Mouse (Mus musculus) midbrain, embryonic 11.5 days (tissue): ENCODE measurements around the gene Hoxb3. TPM values are rescaled to one million over a fixed set of nuclear protein-coding genes. Genes with fewer than 3 reads are reported as not detected.

Experiments
- ATAC-seq: fragments of 200-750 bp; cut with Nextera tagmentation; 2 replicates; pipeline ENCODE4 v1.8.0; 2017; ENCODE audit warnings: moderate TSS enrichment, moderate library complexity; ENCODE audit not compliant: low FRiP score
- DNase-seq: peaks from one replicate; pipeline ENCODE4 v3.0.0; 2015; ENCODE audit warnings: low spot score; ENCODE audit errors: missing footprints
- H3K27ac ChIP-seq: fragments of 300-500 bp; sonication (generic); 2 replicates; pipeline ENCODE4 v1.5.1; 2014; ENCODE audit warnings: low read depth, low read length
- H3K27me3 ChIP-seq: fragments of 300-500 bp; sonication (generic); 2 replicates; pipeline ENCODE4 v1.6.1; 2014; ENCODE audit warnings: mild to moderate bottlenecking, low read length, moderate library complexity, mixed read lengths; ENCODE audit not compliant: control insufficient read depth, insufficient read depth
- H3K36me3 ChIP-seq: fragments of 300-500 bp; sonication (generic); 2 replicates; pipeline ENCODE4 v1.6.1; 2014; ENCODE audit warnings: mild to moderate bottlenecking, low read length, moderate library complexity, mixed read lengths; ENCODE audit not compliant: control insufficient read depth, insufficient read depth
- H3K4me1 ChIP-seq: fragments of 300-500 bp; sonication (generic); 2 replicates; pipeline ENCODE4 v1.6.1; 2014; ENCODE audit warnings: low read length; ENCODE audit not compliant: control insufficient read depth, insufficient read depth
- H3K4me2 ChIP-seq: fragments of 300-500 bp; sonication (generic); 2 replicates; pipeline ENCODE4 v1.6.1; 2014; ENCODE audit warnings: mild to moderate bottlenecking, moderate library complexity
- H3K4me3 ChIP-seq: fragments of 300-500 bp; sonication (generic); 2 replicates; pipeline ENCODE4 v1.5.1; 2014; ENCODE audit warnings: low read depth, low read length
- H3K9ac ChIP-seq: fragments of 300-500 bp; sonication (generic); 2 replicates; pipeline ENCODE4 v1.6.1; 2014; ENCODE audit warnings: low read length
- H3K9me3 ChIP-seq: fragments of 300-500 bp; sonication (generic); 2 replicates; pipeline ENCODE4 v1.6.1; 2016; ENCODE audit warnings: low read length; ENCODE audit not compliant: control insufficient read depth
- WGBS: fragments of 180-500 bp; shearing (Covaris S2); extraction: QIAGEN DNeasy Blood & Tissue Kit; methylation state at CpG from one replicate; pipeline ENCODE4 v1.1.7; 2014; 5-methylcytosine and 5-hydroxymethylcytosine counted together
- polyA plus RNA-seq: library from polyadenylated mRNA; unstranded; fragments of >200 nt; fragmentation: Nextera tagmentation; extraction: Ambion mirVana; gene quantifications from 2 replicates; pipeline ENCODE4 v1.2.1, GENCODE M21; 2014

Gene Hoxb3
- polyA plus RNA-seq, 1 experiment from 2014 or later = not detected

DNA sequence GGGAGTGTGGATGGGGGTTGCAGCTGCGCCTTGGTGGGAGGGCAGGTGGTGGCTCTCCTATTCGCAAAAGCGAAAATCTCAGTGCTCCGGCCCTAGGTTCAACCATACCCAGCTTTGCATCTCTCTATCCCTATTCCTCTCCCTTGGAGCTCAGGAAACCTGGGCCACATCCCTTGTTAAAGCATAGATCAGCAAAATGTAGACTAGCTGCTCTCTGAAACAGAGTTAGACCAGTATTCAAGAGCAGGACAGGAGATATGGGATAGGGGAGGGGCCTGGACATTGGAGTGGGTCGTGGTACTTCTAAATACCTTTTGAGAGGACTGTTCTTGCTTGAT is 7.8 kb upstream of the Hoxb3 start:
- peaks cover 7% of the 10 kb centered on the region for H3K4me1 ChIP-seq
- H3K4me2 ChIP-seq = no peak overlapping the region
- DNase-seq (peak; percentile 94), ATAC-seq (no peak)
- 2% methylated on average over 5 of the region's 5 CpGs for WGBS
- no peak overlapping the region for H3K4me3 ChIP-seq
- no peaks in the 10 kb centered on the region for H3K36me3 ChIP-seq
- H3K9ac ChIP-seq = no peak overlapping the region
- no peak overlapping the region for H3K27ac ChIP-seq
- H3K27me3 ChIP-seq = peaks cover 100% of the 10 kb centered on the region
- no peaks in the 10 kb centered on the region for H3K9me3 ChIP-seq

DNA sequence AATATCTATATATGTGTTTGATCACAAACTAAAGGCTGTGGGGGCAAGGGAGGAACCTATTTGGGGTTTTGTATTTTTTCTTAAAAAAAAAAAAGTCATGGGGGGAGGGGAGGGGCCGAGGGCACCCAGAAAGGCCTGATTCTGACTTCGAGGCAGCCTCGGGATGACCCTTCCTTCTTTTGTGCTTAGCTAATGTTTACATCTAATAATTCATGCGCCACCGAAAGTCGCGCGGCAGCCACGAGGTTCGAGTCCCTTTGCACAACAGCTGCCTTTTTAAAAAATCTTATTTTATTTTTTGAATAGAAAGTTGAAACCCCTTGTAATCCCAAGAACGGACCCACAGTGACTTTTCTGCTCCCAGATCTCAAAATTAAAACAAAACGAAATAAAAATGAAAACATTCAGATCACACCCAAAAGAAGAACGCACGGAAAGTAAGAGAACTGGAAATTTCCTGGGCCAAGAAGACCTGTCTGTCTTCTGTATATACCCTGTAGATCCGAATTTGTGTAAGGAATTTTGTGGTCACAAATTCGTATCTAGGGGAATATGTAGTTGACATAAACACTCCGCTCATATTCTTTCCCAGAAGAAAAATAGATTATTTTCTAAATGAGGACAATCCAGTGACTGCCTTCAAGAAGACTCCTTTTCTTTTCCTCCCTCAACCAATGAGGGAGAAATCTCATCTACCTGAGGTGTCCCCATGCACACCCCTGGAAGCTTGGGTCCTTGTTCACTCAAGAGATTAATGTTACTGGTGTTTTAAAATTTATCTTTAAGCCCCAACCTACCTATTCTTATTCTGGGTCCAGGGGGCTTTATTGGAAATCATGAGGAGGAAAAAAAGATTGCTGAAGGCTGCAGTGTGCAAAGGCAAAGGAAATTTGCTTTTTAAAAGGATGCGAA is 6.2 kb upstream of the Hoxb3 start:
- Histone ChIP-seq H3K4me3 (no peak overlapping the region), H3K27me3 (peaks cover 100% of the 10 kb centered on the region), H3K36me3 (no peaks in the 10 kb centered on the region), H3K27ac (no peak overlapping the region), H3K9ac (no peak overlapping the region), H3K4me1 (peaks cover 5% of the 10 kb centered on the region), H3K9me3 (no peaks in the 10 kb centered on the region), H3K4me2 (no peak overlapping the region)
- 7% methylated on average over 18 of the region's 18 CpGs for WGBS
- ATAC-seq (no peak), DNase-seq (peak; percentile 94)

DNA sequence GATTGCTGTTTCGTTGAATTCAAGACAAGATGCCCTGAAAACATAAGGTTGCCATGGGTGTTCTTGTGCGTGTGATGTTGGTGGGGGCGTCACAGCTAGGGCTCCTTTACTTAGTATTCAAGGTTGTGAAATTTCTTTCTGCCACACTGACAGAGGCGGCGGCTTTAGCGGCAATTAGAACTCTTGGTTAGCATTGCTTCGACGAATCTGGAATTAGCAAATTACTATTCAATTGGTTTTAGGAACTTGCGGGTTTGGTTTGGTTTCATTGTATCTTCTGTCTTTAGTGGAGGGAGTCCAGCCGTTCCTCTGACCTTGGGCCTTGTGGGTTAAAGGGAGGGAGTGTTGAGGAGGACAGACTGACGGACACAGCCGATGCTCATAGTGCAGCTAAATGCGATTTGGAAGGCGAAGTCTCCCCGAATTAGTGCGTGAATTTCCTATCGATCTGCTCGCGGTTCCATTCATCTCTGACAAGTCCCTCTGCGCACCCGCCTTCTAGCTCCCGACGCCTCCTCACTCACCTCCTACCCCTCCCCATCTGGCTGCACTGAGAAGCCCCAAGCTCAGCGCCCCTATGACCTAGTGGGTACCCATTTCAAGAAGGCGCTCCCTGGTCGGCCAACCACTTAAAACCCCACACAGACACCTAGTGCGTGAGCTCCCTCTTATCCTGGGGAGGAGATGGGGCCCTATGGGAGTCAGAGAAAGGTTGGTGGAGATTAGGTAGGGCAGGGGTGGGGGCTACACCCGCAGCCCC is 5.3 kb upstream of the Hoxb3 start, which contains the start of gene Hoxb4:
Hoxb4 (plus strand) TSS at position 660 of the 760 bp plus-strand sequence.
- peaks cover 100% of the 10 kb centered on the region for H3K27me3 ChIP-seq
- H3K4me3 ChIP-seq = peak within 1 kb of the TSS; percentile 24
- no peak within 1 kb of the TSS for H3K27ac ChIP-seq

DNA sequence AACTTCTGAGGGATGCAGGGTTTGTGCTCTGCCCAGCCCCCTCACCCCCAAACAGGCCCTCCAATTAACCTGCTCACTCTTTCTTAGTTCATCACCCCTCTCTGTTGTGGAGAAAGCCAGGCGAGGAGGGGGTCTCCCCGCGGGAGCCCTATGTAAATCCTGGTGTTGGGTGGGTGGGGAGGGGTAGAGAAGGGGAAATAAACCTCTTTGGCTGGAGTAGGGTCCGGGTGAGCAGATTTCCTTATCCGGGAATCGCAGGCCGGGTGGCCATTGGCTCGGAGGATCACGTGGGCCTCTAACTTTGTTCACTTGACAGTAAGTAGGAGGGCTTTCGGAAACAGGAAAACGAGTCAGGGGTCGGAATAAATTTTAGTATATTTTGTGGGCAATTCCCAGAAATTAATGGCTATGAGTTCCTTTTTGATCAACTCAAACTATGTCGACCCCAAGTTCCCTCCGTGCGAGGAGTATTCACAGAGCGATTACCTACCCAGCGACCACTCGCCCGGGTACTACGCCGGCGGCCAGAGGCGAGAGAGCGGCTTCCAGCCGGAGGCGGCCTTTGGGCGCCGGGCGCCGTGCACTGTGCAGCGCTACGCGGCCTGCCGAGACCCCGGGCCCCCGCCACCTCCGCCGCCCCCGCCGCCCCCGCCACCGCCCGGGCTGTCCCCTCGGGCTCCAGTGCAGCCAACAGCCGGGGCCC is 4.6 kb upstream of the Hoxb3 start:
- peak overlapping the region; percentile 24 for H3K4me3 ChIP-seq
- no peak; the same call in 1 of the 2 replicates for ATAC-seq
- H3K27ac ChIP-seq = no peak overlapping the region
- H3K9ac ChIP-seq = no peak overlapping the region
- no peaks in the 10 kb centered on the region for H3K9me3 ChIP-seq
- under 1% methylated on average over 44 of the region's 45 CpGs for WGBS
- peaks cover 100% of the 10 kb centered on the region for H3K27me3 ChIP-seq
- DNase-seq = no peak
- peak overlapping the region; percentile 39 for H3K4me2 ChIP-seq
- H3K4me1 ChIP-seq = peaks cover 5% of the 10 kb centered on the region
- H3K36me3 ChIP-seq = no peaks in the 10 kb centered on the region

More for the DNA sequence above, 5.3 kb upstream of the Hoxb3 start, which contains the start of gene Hoxb4:
- H3K9ac ChIP-seq = no peak within 1 kb of the TSS
- ATAC-seq (no peak; the same call in 1 of the 2 replicates), DNase-seq (peak; percentile 95)
- peaks cover 5% of the 10 kb centered on the region for H3K4me1 ChIP-seq
- H3K9me3 ChIP-seq = no peaks in the 10 kb centered on the region
- H3K4me2 ChIP-seq = peak within 1 kb of the TSS; percentile 39
- WGBS = 2% methylated on average over 28 of the region's 28 CpGs
- H3K36me3 ChIP-seq = no peaks in the 10 kb centered on the region

DNA sequence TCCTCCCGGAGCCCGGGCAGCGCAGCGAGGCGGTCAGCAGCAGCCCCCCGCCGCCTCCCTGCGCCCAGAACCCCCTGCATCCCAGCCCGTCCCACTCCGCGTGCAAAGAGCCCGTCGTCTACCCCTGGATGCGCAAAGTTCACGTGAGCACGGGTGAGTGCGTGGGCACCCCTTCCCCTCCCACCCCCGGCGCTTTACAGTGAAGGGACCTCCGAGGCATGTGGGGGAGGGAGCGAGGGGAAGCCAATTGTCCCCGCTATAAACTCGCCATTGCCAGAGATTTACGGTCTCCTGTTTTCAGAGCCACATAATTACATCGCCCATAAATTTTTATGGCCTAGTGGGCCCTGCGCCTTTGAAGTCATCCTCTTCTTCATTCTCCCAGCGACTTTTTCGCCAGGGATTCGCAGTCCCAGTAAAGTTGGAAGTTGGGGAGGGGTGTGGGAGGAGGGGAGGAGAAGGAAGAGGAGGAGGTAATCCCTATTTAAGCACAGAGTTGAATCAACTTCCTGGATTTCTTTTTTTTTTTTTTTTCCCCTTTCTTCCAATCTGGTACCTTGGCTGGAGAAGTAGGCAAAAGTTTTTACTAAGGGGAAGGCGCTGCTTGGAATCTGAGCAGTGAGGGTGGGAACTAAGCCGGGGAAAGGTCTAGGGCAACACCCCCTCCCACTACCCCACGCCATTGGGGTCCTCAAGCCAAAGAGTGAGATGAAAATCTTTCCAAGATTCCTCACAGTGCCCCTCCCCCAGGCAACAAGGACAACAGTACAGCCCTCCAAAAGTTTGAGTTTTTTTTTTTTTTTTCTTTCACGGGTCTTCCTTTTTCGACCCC is 3.8 kb upstream of the Hoxb3 start:
- H3K4me1 ChIP-seq = peaks cover 5% of the 10 kb centered on the region
- peak; percentile 94 for DNase-seq
- peaks cover 100% of the 10 kb centered on the region for H3K27me3 ChIP-seq
- no peaks in the 10 kb centered on the region for H3K36me3 ChIP-seq
- peak overlapping the region; percentile 39 for H3K4me2 ChIP-seq
- no peak for ATAC-seq
- WGBS = under 1% methylated on average over 34 of the region's 34 CpGs
- H3K9me3 ChIP-seq = no peaks in the 10 kb centered on the region
- no peak overlapping the region for H3K9ac ChIP-seq
- H3K27ac ChIP-seq = no peak overlapping the region
- H3K4me3 ChIP-seq = peak overlapping the region; percentile 24

DNA sequence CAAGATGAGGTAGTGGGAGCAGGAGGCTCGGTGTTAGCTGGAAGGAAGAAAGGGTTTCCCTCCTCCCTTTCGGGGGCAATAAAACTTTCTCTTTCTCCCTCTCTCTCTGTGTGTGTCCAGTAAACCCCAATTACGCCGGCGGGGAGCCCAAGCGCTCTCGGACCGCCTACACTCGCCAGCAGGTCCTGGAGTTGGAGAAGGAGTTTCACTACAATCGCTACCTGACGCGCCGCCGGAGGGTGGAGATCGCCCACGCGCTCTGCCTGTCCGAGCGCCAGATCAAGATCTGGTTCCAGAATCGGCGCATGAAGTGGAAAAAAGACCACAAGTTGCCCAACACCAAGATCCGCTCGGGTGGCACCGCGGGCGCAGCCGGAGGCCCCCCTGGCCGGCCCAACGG is 3.2 kb upstream of the Hoxb3 start:
- H3K9me3 ChIP-seq = no peaks in the 10 kb centered on the region
- no peaks in the 10 kb centered on the region for H3K36me3 ChIP-seq
- H3K9ac ChIP-seq = no peak overlapping the region
- no peak for DNase-seq
- no peak overlapping the region for H3K27ac ChIP-seq
- peaks cover 5% of the 10 kb centered on the region for H3K4me1 ChIP-seq
- H3K4me3 ChIP-seq = no peak overlapping the region
- no peak for ATAC-seq
- no peak overlapping the region for H3K4me2 ChIP-seq
- WGBS = under 1% methylated on average over 28 of the region's 29 CpGs
- H3K27me3 ChIP-seq = peaks cover 100% of the 10 kb centered on the region

DNA sequence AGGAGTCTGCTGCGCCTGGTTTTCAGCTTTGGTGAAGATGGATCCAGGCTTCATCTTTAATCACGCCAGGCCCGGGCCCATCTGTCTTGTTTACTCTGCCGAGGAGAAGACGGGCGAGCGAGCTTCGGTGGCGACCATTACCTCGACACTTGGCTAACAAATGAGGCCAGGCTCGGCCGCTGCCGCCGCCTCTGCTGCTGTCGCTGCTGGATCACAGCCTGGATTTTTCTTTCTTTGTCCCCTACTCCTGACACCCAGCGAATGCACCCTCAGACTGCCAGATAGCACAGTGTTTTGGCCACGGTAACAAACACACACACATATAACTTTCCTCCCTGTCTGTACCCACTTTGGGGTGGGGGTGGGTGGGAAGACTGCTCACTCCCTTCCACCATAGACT is 2.4 kb upstream of the Hoxb3 start:
- H3K27me3 ChIP-seq = peaks cover 100% of the 10 kb centered on the region
- H3K9ac ChIP-seq = no peak overlapping the region
- no peak overlapping the region for H3K27ac ChIP-seq
- DNase-seq = no peak
- no peak overlapping the region for H3K4me3 ChIP-seq
- 2% methylated on average over 17 of the region's 17 CpGs for WGBS
- H3K4me2 ChIP-seq = no peak overlapping the region
- ATAC-seq = no peak
- peaks cover 5% of the 10 kb centered on the region for H3K4me1 ChIP-seq
- no peaks in the 10 kb centered on the region for H3K9me3 ChIP-seq
- H3K36me3 ChIP-seq = no peaks in the 10 kb centered on the region

DNA sequence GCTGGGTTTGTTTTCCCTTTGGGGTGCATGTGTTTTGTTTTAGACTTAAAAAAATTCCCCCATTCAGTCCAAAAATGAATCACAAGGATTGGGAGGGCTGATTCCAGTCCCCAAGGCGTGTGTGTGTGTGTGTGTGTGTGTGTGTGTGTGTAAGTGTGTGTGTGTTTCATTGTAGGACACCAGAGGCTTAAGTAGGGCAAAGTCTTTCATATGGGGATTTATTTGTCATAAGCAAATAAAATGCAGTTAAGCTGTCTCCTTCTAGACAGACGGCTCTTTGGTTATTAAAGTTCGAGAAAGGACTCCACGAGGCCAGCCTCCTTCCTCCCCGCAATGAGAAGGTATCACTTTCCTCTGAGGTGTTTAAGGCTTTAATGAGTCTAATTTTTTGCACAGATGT is 1.3 kb upstream of the Hoxb3 start:
- no peak for ATAC-seq
- Histone ChIP-seq H3K4me3 (no peak overlapping the region), H3K36me3 (no peaks in the 10 kb centered on the region), H3K4me2 (no peak overlapping the region), H3K27ac (no peak overlapping the region), H3K4me1 (peaks cover 5% of the 10 kb centered on the region), H3K9ac (no peak overlapping the region), H3K9me3 (no peaks in the 10 kb centered on the region), H3K27me3 (peaks cover 100% of the 10 kb centered on the region)
- DNase-seq = no peak
- 8% methylated on average over 5 of the region's 5 CpGs for WGBS
